Mouse (Mus musculus) frontal cortex, postnatal 14 days (tissue): Measurements from ENCODE around the gene Zkscan16.
A peak's percentile ranks its signal among the peaks of the same experiment; 100 is the strongest.

Source experiments
- DNase-seq, 2 experiments: peaks; one replicate each; pipeline ENCODE4 v3.0.0; 2022; ENCODE audit warnings: low spot score in 2 of 2

Gene Zkscan16

DNA sequence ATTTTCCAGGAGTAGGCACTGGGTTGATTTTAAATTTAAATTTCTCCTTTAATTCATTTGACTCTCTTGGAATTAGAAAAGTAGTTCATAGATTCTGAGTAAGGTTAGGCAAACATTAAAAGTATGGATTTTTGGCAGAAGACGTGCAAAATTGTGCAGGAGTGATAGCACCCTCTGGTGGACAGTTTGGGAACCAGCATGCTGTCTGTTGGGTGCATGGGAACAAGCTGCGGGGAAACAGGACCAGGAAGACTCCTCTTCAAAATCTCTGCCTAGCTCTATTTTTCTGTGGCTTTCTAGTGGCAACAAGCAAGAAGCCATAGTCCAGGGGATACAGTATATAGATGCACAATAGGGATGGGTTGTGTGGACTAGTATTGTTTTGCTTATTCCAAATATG lies 56.3 kb downstream of the Zkscan16 start:
- DNase-seq, result peak; percentile 53 to 78

DNA sequence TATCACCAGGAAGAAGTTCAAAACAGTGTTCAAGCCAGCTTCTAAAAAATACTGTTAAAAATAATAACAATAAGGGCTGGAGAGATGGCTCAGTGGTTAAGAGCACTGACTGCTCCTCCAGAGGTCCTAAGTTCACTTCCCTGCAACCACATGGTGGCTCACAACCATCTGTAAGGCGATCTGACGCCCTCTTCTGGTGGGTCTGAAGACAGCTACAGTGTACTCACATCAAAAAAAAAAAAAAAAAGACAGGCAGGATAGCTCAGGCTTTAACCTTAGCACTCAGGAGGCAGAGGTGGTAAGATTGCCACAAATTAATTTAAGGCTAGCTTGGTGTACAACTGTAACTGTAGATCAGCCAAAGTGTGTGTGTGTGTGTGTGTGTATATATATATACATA lies 57.2 kb downstream of the Zkscan16 start:
- DNase-seq, result no peak

DNA sequence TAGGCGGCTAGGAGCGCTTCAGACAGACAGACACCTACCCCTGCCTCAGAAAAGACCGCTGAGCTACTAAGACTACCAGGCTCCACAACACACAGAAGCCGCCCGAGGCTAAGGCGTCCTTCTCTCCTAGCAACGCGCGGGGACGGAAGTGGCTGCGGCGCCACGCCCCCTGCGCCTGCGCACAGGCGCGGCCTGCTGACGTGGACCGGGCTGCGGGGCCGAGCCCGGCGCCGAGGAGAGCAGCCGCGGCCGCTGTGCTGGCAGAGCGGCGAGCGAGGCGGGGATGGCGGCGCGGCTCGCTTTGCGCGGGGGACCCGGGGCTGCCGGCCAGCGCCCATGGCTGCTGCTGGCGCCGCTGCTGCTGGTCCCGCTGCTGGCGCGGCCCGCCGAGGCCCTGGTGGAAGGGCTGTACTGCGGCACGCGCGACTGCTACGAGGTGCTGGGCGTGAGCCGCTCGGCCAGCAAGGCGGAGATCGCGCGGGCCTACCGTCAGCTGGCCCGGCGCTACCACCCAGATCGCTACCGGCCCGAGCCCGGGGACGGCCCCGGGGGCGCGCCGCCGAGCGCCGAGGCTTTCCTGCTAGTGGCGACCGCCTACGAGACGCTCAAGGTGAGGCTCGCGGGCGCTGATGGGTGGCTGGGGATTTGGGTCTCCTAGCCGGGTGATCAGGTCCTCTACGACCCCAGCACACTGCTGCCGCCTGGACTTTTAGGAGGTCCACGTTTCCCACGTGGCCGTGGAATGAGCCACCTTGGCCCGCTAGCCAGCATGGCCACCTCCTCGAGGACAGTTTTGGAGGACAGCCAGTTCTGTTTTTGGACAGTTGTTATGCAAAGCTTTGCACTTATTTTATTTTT lies 59.7 kb downstream of the Zkscan16 start, which contains the start of gene Gm20503:
Gene Gm20503 (plus strand): TSS at position 263 of the 858 bp plus-strand sequence.
- peak; percentile 73 to 81 for DNase-seq

DNA sequence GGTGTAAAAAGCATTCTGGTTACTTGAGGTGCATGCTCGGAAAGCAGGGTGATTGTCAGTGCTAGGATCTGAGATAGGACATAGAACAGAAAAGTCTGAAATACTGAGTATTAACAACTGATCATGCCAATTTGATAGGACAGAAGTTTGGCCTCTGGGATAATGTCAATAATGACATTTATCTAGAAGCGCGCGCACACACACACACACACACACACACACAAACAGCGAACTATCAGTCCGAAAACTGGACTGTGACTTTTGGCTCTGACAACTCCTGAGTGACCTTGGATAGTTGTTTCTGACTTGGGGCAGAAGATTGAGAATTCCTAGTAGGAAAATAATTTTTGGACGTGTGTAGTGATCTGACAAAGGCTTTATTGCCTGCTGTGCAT lies 60.4 kb downstream of the Zkscan16 start:
- no peak for DNase-seq

DNA sequence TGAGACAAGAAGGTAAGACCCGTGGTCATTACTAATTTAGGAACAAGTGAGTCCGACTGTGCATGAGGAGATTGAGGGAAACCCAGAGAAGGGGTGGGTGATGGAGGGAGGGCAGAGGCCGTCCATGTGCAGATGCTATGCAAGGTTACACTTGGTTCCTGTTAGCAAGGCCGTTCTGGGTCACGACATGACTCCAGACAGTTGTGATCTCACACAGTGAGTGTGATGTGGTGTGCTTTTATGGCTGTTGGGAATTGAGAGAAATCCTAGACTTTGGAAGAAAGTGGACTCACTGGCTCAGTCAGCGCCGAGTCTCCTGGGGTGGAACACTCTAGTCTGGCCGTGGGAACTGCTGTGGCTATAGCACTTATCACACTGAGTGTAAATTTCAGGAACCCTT lies 62.8 kb downstream of the Zkscan16 start:
- no peak for DNase-seq

DNA sequence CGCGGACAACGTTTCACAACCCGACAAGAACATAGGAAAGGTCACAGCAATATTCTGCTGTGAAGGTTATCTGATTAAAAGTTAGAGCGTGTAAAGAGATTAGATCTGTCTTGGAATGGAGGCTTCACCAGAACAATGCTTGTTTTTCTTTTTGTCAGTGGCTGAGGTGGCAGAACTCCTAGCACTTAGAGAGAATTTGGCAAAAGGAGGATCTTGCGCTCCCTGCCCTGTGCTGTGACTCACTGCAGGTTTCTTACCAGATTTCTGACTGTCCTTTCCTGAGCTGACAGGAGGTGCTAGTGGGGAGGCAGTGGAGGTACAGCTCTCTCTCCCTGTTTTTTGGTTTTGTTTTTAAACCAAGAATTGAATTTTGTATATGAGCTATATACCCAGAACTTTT lies 63.6 kb downstream of the Zkscan16 start:
- no peak for DNase-seq
